Mouse (Mus musculus) C2C12 (cell line): ENCODE results near the gene Olfr1344. TPM values are rescaled to one million over a fixed set of nuclear protein-coding genes. Genes with fewer than 3 reads are reported as not detected.

Experiments used
- H3K27me3 ChIP-seq: one replicate; pipeline ENCODE4 v1.6.1; 2011; ENCODE audit not compliant: control insufficient read depth, insufficient read depth, insufficient read length
- H3K36me3 ChIP-seq: one replicate; pipeline ENCODE4 v1.6.1; 2011; ENCODE audit not compliant: control insufficient read depth, insufficient read depth
- H3K4me3 ChIP-seq: one replicate; pipeline ENCODE4 v1.5.1; 2011; ENCODE audit warnings: mild to moderate bottlenecking, control low read depth; ENCODE audit not compliant: poor library complexity, insufficient read depth, severe bottlenecking
- H3K79me2 ChIP-seq: one replicate; pipeline ENCODE4 v1.6.1; 2011; ENCODE audit not compliant: control insufficient read depth, insufficient read depth
- H3K79me3 ChIP-seq: one replicate; pipeline ENCODE4 v1.6.1; 2011; ENCODE audit warnings: low read depth, control low read depth
- H3ac ChIP-seq: one replicate; pipeline ENCODE3; 2011; ENCODE audit warnings: low read depth; ENCODE audit not compliant: control insufficient read depth, insufficient read length
- CEBPB ChIP-seq: IDR thresholded peaks from one replicate; pipeline ENCODE4 v1.6.1; 2011; ENCODE audit warnings: low read depth, mild to moderate bottlenecking, control low read depth, moderate library complexity
- CTCF ChIP-seq: IDR thresholded peaks from one replicate; pipeline ENCODE4 v1.5.1; 2011; ENCODE audit not compliant: control insufficient read depth, insufficient read depth, insufficient read length
- FOSL1 ChIP-seq: IDR thresholded peaks from one replicate; pipeline ENCODE4 v1.8.0; 2011; ENCODE audit warnings: mild to moderate bottlenecking, low read length; ENCODE audit not compliant: poor library complexity, insufficient read depth, severe bottlenecking
- MAX ChIP-seq: IDR thresholded peaks from one replicate; pipeline ENCODE4 v1.6.1; 2011; ENCODE audit warnings: mild to moderate bottlenecking, control low read depth
- MYOD1 ChIP-seq: IDR thresholded peaks from one replicate; pipeline ENCODE4 v1.6.1; 2011; ENCODE audit warnings: low read depth; ENCODE audit not compliant: control insufficient read depth, insufficient read length
- MYOG ChIP-seq: IDR thresholded peaks from one replicate; pipeline ENCODE4 v1.6.1; 2011; ENCODE audit not compliant: control insufficient read depth, insufficient read length; ENCODE audit errors: extremely low read depth
- USF1 ChIP-seq: IDR thresholded peaks from one replicate; pipeline ENCODE4 v1.6.1; 2011; ENCODE audit warnings: low read depth, mild to moderate bottlenecking, control low read depth, moderate library complexity
- long read RNA-seq, 2 experiments: library from polyadenylated mRNA; unstranded; transcript quantifications; one replicate each; pipeline ENCODE4 v2.0.0; 2019 to 2020
- polyA plus RNA-seq: library from polyadenylated mRNA; unstranded; fragments of >200 nt; fragmentation: generic; extraction: Trizol; gene quantifications from one replicate; pipeline ENCODE4 v1.2.1, GENCODE M21; 2012; ENCODE audit warnings: missing spikeins

The Olfr1344 gene
- not detected for polyA plus RNA-seq
- long read RNA-seq, experiment 1, result 0 reads
- long read RNA-seq, experiment 2, result 0 reads

- Histone ChIP-seq H3K27me3 (no peaks in the 10 kb centered on the region), H3K36me3 (no peaks in the 10 kb centered on the region), H3K79me3 (no peaks in the 10 kb centered on the region), H3K79me2 (no peaks in the 10 kb centered on the region), H3K4me3 (no peak within 1 kb of the TSS), H3ac (no peak within 1 kb of the TSS)
- TF ChIP-seq FOSL1, result no peak
- no peak for TF ChIP-seq MYOG
- no peak for TF ChIP-seq CEBPB
- no peak for TF ChIP-seq MYOD1
- TF ChIP-seq MAX, result no peak
- TF ChIP-seq CTCF, result no peak
- TF ChIP-seq USF1, result no peak
Measured at GRCm38 (mm10) chr7:6438388-6438787, at the start of gene Olfr1344. Gene Olfr1344 (plus strand): TSS chr7:6438688.

GRCm38 (mm10) chr7:6388971-6389370 lies 49.5 kb upstream of the Olfr1344 start:
- Histone ChIP-seq H3K4me3 (no peak overlapping the region), H3ac (no peak overlapping the region), H3K36me3 (peaks cover 14% of the 10 kb centered on the region), H3K79me3 (peaks cover 2% of the 10 kb centered on the region), H3K79me2 (no peaks in the 10 kb centered on the region), H3K27me3 (no peaks in the 10 kb centered on the region)
- TF ChIP-seq MYOD1 (no peak), MYOG (no peak), FOSL1 (no peak), MAX (no peak), USF1 (no peak), CEBPB (no peak), CTCF (no peak)

- Histone ChIP-seq H3K79me3 (peaks cover 2% of the 10 kb centered on the region), H3K27me3 (no peaks in the 10 kb centered on the region), H3K36me3 (peaks cover 14% of the 10 kb centered on the region), H3K4me3 (no peak overlapping the region), H3K79me2 (no peaks in the 10 kb centered on the region), H3ac (no peak overlapping the region)
- no peak for TF ChIP-seq MYOD1
- no peak for TF ChIP-seq CTCF
- TF ChIP-seq FOSL1, result no peak
- TF ChIP-seq CEBPB, result no peak
- TF ChIP-seq MYOG, result no peak
- TF ChIP-seq MAX, result no peak
- TF ChIP-seq USF1, result no peak
Measured at GRCm38 (mm10) chr7:6389449-6389848, 49.0 kb upstream of the Olfr1344 start.

- no peak for TF ChIP-seq USF1
- TF ChIP-seq MYOG, result no peak
- Histone ChIP-seq H3ac (no peak within 1 kb of the TSS), H3K79me3 (no peaks in the 10 kb centered on the region), H3K36me3 (peaks cover 11% of the 10 kb centered on the region), H3K79me2 (no peaks in the 10 kb centered on the region), H3K27me3 (no peaks in the 10 kb centered on the region), H3K4me3 (no peak within 1 kb of the TSS)
Measured at GRCm38 (mm10) chr7:6397996-6398975, 40.2 kb upstream of the Olfr1344 start, which contains the start of gene Smim17. Gene Smim17 (plus strand): TSS chr7:6398715.

- no peaks in the 10 kb centered on the region for H3K79me3 ChIP-seq
- no peak within 1 kb of the TSS for H3ac ChIP-seq
- H3K79me2 ChIP-seq, result no peaks in the 10 kb centered on the region
- H3K4me3 ChIP-seq, result no peak within 1 kb of the TSS
- TF ChIP-seq CTCF (no peak), MAX (peak; percentile 100), USF1 (peak; percentile 55), CEBPB (no peak), MYOD1 (peak; percentile 10), FOSL1 (no peak), MYOG (no peak)
- H3K36me3 ChIP-seq, result no peaks in the 10 kb centered on the region
- no peaks in the 10 kb centered on the region for H3K27me3 ChIP-seq
Measured at GRCm38 (mm10) chr7:6410043-6410442, 28.4 kb upstream of the Olfr1344 start, which contains the start of gene Gm20715. Gene Gm20715 (plus strand): TSS chr7:6410277.
